Mouse (Mus musculus) adrenal gland, postnatal 10 days (tissue): ENCODE data around the gene Cabin1. TPM values are rescaled to one million over a fixed set of nuclear protein-coding genes. Genes with fewer than 3 reads are reported as not detected.

Experiments
- DNase-seq: peaks from one replicate; pipeline ENCODE4 v3.0.0; 2021; ENCODE audit warnings: mixed read lengths
- total RNA-seq, 2 experiments: library from RNA; stranded (reverse); gene quantifications; 2 replicates each; pipeline ENCODE4 v1.2.3; 2021

The Cabin1 gene
- total RNA-seq, 2 experiments from 2014 or later: 27.1 to 39.2 TPM

- no peak for DNase-seq
Measured at GRCm38 (mm10) chr10:75666451-75667030, 97.6 kb downstream of the Cabin1 start.

GRCm38 (mm10) chr10:75664673-75665270 is 99.4 kb downstream of the Cabin1 start:
- DNase-seq: no peak

- DNase-seq: no peak
Measured at GRCm38 (mm10) chr10:75662575-75662974, 101.6 kb downstream of the Cabin1 start.

- no peak for DNase-seq
Measured at GRCm38 (mm10) chr10:75661876-75662275, 102.3 kb downstream of the Cabin1 start.

GRCm38 (mm10) chr10:75661381-75661780 is 102.8 kb downstream of the Cabin1 start:
- no peak for DNase-seq

GRCm38 (mm10) chr10:75657772-75658171 is 106.4 kb downstream of the Cabin1 start:
- DNase-seq: no peak

GRCm38 (mm10) chr10:75657165-75657564 is 107.0 kb downstream of the Cabin1 start:
- DNase-seq: no peak

- DNase-seq: no peak
Measured at GRCm38 (mm10) chr10:75654053-75654452, 110.1 kb downstream of the Cabin1 start.

- no peak for DNase-seq
Measured at GRCm38 (mm10) chr10:75651381-75652068, 112.6 kb downstream of the Cabin1 start.

GRCm38 (mm10) chr10:75650306-75650902 is 113.7 kb downstream of the Cabin1 start:
- DNase-seq: no peak

- DNase-seq: no peak
Measured at GRCm38 (mm10) chr10:75649406-75649995, 114.6 kb downstream of the Cabin1 start.

GRCm38 (mm10) chr10:75649001-75649400 is 115.1 kb downstream of the Cabin1 start:
- no peak for DNase-seq

GRCm38 (mm10) chr10:75648091-75648490 is 116.0 kb downstream of the Cabin1 start:
- DNase-seq: no peak

- DNase-seq: peak; percentile 48
Measured at GRCm38 (mm10) chr10:75647362-75647761, 116.8 kb downstream of the Cabin1 start.

- no peak for DNase-seq
Measured at GRCm38 (mm10) chr10:75646406-75646805, 117.7 kb downstream of the Cabin1 start.

GRCm38 (mm10) chr10:75645616-75646015 is 118.5 kb downstream of the Cabin1 start:
- DNase-seq: no peak

GRCm38 (mm10) chr10:75643741-75644343 is 120.3 kb downstream of the Cabin1 start, which contains the start of gene Susd2:
Susd2 (minus strand) TSS chr10:75644008.
- DNase-seq: peak; percentile 73

- no peak for DNase-seq
Measured at GRCm38 (mm10) chr10:75642891-75643290, 121.2 kb downstream of the Cabin1 start.

- no peak for DNase-seq
Measured at GRCm38 (mm10) chr10:75642436-75642835, 121.7 kb downstream of the Cabin1 start.

- no peak for DNase-seq
Measured at GRCm38 (mm10) chr10:75641721-75642222, 122.4 kb downstream of the Cabin1 start.

- DNase-seq: no peak
Measured at GRCm38 (mm10) chr10:75637711-75638110, 126.4 kb downstream of the Cabin1 start.
